Mouse (Mus musculus): ENCODE measurements at regions not wholly inside any gene's neighbourhood (a gene's known extent, or its start where the extent isn't known, plus 50 kb on each side); places are given as distances from the start of the nearest gene placed in this dataset.

- Histone ChIP-seq H3K27ac (ENCODE audit: low read depth, low read length) (no peak overlapping the region), H3K9me3 (ENCODE audit: low read length) (no peaks in the 10 kb centered on the region)
- no peak for ATAC-seq (ENCODE audit: low FRiP score)
These were observed 661.0 kb downstream of the Pcdh18 start for GRCm38 (mm10) chr3:49096118-49096517.

GRCm38 (mm10) chr3:49093818-49094680 lies 663.1 kb downstream of the Pcdh18 start:
- DNase-seq (ENCODE audit: low spot score) (peak; percentile 88), ATAC-seq (ENCODE audit: low FRiP score) (peak; percentile 85)
- Histone ChIP-seq H3K4me2 (ENCODE audit: low read depth, low read length, poor library complexity, severe bottlenecking) (0 out of 2 replicates have a peak overlapping the region, but pooled peaks have one; percentile 7), H3K9ac (replicated peaks; ENCODE audit: low read length, poor library complexity, severe bottlenecking) (no peak overlapping the region), H3K9me3 (ENCODE audit: low read length) (no peaks in the 10 kb centered on the region), H3K4me3 (ENCODE audit: low read depth, low read length) (peak overlapping the region; percentile 8; the same call in 1 of the 2 replicates), H3K4me1 (ENCODE audit: insufficient read depth, low read length) (no peaks in the 10 kb centered on the region), H3K27me3 (ENCODE audit: insufficient read depth, low read length) (no peaks in the 10 kb centered on the region), H3K27ac (ENCODE audit: low read depth, low read length) (no peak overlapping the region), H3K36me3 (ENCODE audit: insufficient read depth, low read length) (no peaks in the 10 kb centered on the region)
- TF ChIP-seq CTCF (IDR thresholded peaks at IDR 0.05) = peak; percentile 93
- 10% methylated on average over 11 of the region's 11 CpGs for WGBS

More at GRCm38 (mm10) chr3:49096118-49096517, 661.0 kb downstream of the Pcdh18 start:
- no peak overlapping the region for H3K4me2 ChIP-seq (ENCODE audit: low read depth, low read length, poor library complexity, severe bottlenecking)
- no peaks in the 10 kb centered on the region for H3K4me1 ChIP-seq (ENCODE audit: insufficient read depth, low read length)
- H3K9ac ChIP-seq (replicated peaks; ENCODE audit: low read length, poor library complexity, severe bottlenecking) = no peak overlapping the region
- WGBS = 24% methylated on average over 4 of the region's 4 CpGs
- no peak for TF ChIP-seq CTCF (IDR thresholded peaks at IDR 0.05)
- H3K36me3 ChIP-seq (ENCODE audit: insufficient read depth, low read length) = no peaks in the 10 kb centered on the region
- no peak for DNase-seq (ENCODE audit: low spot score)
- no peaks in the 10 kb centered on the region for H3K27me3 ChIP-seq (ENCODE audit: insufficient read depth, low read length)
- H3K4me3 ChIP-seq (ENCODE audit: low read depth, low read length) = no peak overlapping the region

- Histone ChIP-seq H3K4me1 (ENCODE audit: insufficient read depth, low read length) (no peaks in the 10 kb centered on the region), H3K36me3 (ENCODE audit: insufficient read depth, low read length) (no peaks in the 10 kb centered on the region), H3K4me2 (ENCODE audit: low read depth, low read length, poor library complexity, severe bottlenecking) (no peak overlapping the region), H3K27ac (ENCODE audit: low read depth, low read length) (no peak overlapping the region), H3K27me3 (ENCODE audit: insufficient read depth, low read length) (no peaks in the 10 kb centered on the region), H3K9me3 (ENCODE audit: low read length) (no peaks in the 10 kb centered on the region), H3K9ac (replicated peaks; ENCODE audit: low read length, poor library complexity, severe bottlenecking) (no peak overlapping the region), H3K4me3 (ENCODE audit: low read depth, low read length) (no peak overlapping the region)
- DNase-seq (ENCODE audit: low spot score) = no peak
- ATAC-seq (ENCODE audit: low FRiP score) = no peak
- no peak for TF ChIP-seq CTCF (IDR thresholded peaks at IDR 0.05)
These were observed 688.3 kb downstream of the Pcdh18 start for GRCm38 (mm10) chr3:49068801-49069200.

GRCm38 (mm10) chr3:49062081-49062480 lies 695.0 kb downstream of the Pcdh18 start:
- no peak overlapping the region for H3K27ac ChIP-seq (ENCODE audit: low read depth, low read length)
- H3K9ac ChIP-seq (replicated peaks; ENCODE audit: low read length, poor library complexity, severe bottlenecking) = no peak overlapping the region
- no peaks in the 10 kb centered on the region for H3K9me3 ChIP-seq (ENCODE audit: low read length)
- H3K27me3 ChIP-seq (ENCODE audit: insufficient read depth, low read length) = no peaks in the 10 kb centered on the region
- no peak for TF ChIP-seq CTCF (IDR thresholded peaks at IDR 0.05)
- DNase-seq (ENCODE audit: low spot score) (no peak), ATAC-seq (ENCODE audit: low FRiP score) (no peak)
- no peak overlapping the region for H3K4me3 ChIP-seq (ENCODE audit: low read depth, low read length)
- WGBS = 85% methylated on average over 9 of the region's 9 CpGs
- H3K4me1 ChIP-seq (ENCODE audit: insufficient read depth, low read length) = no peaks in the 10 kb centered on the region
- no peak overlapping the region for H3K4me2 ChIP-seq (ENCODE audit: low read depth, low read length, poor library complexity, severe bottlenecking)
- no peaks in the 10 kb centered on the region for H3K36me3 ChIP-seq (ENCODE audit: insufficient read depth, low read length)

GRCm38 (mm10) chr3:49032981-49033380 lies 724.1 kb downstream of the Pcdh18 start:
- H3K9ac ChIP-seq (replicated peaks; ENCODE audit: low read length, poor library complexity, severe bottlenecking) = no peak overlapping the region
- 64% methylated on average over 5 of the region's 5 CpGs for WGBS
- H3K27me3 ChIP-seq (ENCODE audit: insufficient read depth, low read length) = no peaks in the 10 kb centered on the region
- no peak overlapping the region for H3K4me2 ChIP-seq (ENCODE audit: low read depth, low read length, poor library complexity, severe bottlenecking)
- H3K27ac ChIP-seq (ENCODE audit: low read depth, low read length) = no peak overlapping the region
- no peak for TF ChIP-seq CTCF (IDR thresholded peaks at IDR 0.05)
- no peak overlapping the region for H3K4me3 ChIP-seq (ENCODE audit: low read depth, low read length)
- peak; percentile 94 for DNase-seq (ENCODE audit: low spot score)
- no peaks in the 10 kb centered on the region for H3K36me3 ChIP-seq (ENCODE audit: insufficient read depth, low read length)
- no peaks in the 10 kb centered on the region for H3K4me1 ChIP-seq (ENCODE audit: insufficient read depth, low read length)
- H3K9me3 ChIP-seq (ENCODE audit: low read length) = no peaks in the 10 kb centered on the region
- peak; percentile 76; the same call in 1 of the 2 replicates for ATAC-seq (ENCODE audit: low FRiP score)

- H3K27ac ChIP-seq (ENCODE audit: low read depth, low read length) = no peak overlapping the region
- H3K4me3 ChIP-seq (ENCODE audit: low read depth, low read length) = no peak overlapping the region
- no peak for TF ChIP-seq CTCF (IDR thresholded peaks at IDR 0.05)
- no peaks in the 10 kb centered on the region for H3K4me1 ChIP-seq (ENCODE audit: insufficient read depth, low read length)
- H3K27me3 ChIP-seq (ENCODE audit: insufficient read depth, low read length) = no peaks in the 10 kb centered on the region
- H3K36me3 ChIP-seq (ENCODE audit: insufficient read depth, low read length) = no peaks in the 10 kb centered on the region
- no peak overlapping the region for H3K4me2 ChIP-seq (ENCODE audit: low read depth, low read length, poor library complexity, severe bottlenecking)
- H3K9ac ChIP-seq (replicated peaks; ENCODE audit: low read length, poor library complexity, severe bottlenecking) = no peak overlapping the region
- H3K9me3 ChIP-seq (ENCODE audit: low read length) = no peaks in the 10 kb centered on the region
- 84% methylated on average over 6 of the region's 6 CpGs for WGBS
- ATAC-seq (ENCODE audit: low FRiP score) (no peak), DNase-seq (ENCODE audit: low spot score) (peak; percentile 6)
These were observed 747.7 kb downstream of the Pcdh18 start for GRCm38 (mm10) chr3:49009211-49009967.
